In the genomic region with DNA sequence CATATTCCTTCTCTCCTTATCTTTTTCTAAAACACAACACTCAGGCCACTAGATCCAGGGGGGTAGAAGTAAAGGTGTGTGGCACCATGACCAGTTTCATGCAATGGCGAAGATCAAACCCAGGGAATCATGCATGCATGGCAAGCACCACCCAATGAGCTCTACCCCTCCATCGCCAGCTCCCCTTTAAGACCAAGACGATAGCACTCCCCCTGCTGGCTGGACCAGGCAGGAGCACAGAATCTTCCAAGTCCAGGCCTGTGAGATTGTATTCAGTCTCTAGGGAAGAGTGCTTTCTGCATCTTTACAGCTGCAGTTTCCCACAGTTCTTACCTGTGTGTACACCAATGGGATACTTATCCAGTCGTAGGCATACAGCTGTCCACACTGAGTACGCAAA, we compare ENCODE assay signal across 8 mouse cellular contexts. TPM values are rescaled to one million over a fixed set of nuclear protein-coding genes. Genes with fewer than 3 reads are reported as not detected.
DNase-seq lines count a peak whose midpoint lies in the region; ATAC-seq and TF ChIP-seq lines count a peak whose summit lies in the region.

No protein-coding gene starts in this region.

- peaks cover 0 to 5% of the 10 kb centered on the region in 2 experiments for H3K36me3 ChIP-seq in CH12.LX (replicated peaks in 1 of 2; ENCODE audit: control insufficient read depth in 1 of 2, insufficient read depth in 1 of 2, low read length in 1 of 2)
- H3K36me3 ChIP-seq in embryonic facial prominence, embryonic 11.5 days (replicated peaks; ENCODE audit: control insufficient read depth, insufficient read depth, low read depth, low read length), result no peaks in the 10 kb centered on the region
- no peaks in the 10 kb centered on the region for H3K36me3 ChIP-seq in lung, postnatal 0 days (ENCODE audit: insufficient read depth, low read length)

- no peak overlapping the region for H3K9ac ChIP-seq in CH12.LX (ENCODE audit: insufficient read depth, low read depth)
- no peak overlapping the region for H3K9ac ChIP-seq in embryonic facial prominence, embryonic 11.5 days (replicated peaks; ENCODE audit: low read length)
- no peak overlapping the region for H3K9ac ChIP-seq in lung, postnatal 0 days (replicated peaks; ENCODE audit: low read depth)

- no peaks in the 10 kb centered on the region for H3K27me3 ChIP-seq in CH12.LX (replicated peaks)
- no peaks in the 10 kb centered on the region for H3K27me3 ChIP-seq in embryonic facial prominence, embryonic 11.5 days (ENCODE audit: control insufficient read depth, insufficient read depth, low read length)
- H3K27me3 ChIP-seq in lung, postnatal 0 days (replicated peaks; ENCODE audit: insufficient read depth, low read length), result no peaks in the 10 kb centered on the region

- DNase-seq in CH12.LX (ENCODE audit: extremely low read depth), result peak; percentile 80
- DNase-seq in adrenal gland, postnatal 14 days, result peak; percentile 92
- DNase-seq in embryonic facial prominence, embryonic 11.5 days (ENCODE audit: low spot score), result peak; percentile 87
- peak; percentile 84 to 86 for DNase-seq in heart, postnatal 36 days
- peak; percentile 71 to 84 for DNase-seq in layer of hippocampus, adult 8-10 months (ENCODE audit: low spot score in 2 of 2)
- peak; percentile 87 for DNase-seq in lung, postnatal 0 days (ENCODE audit: low spot score)
- peak; percentile 87 for DNase-seq in retina, embryonic 14.5 days (ENCODE audit: low spot score)
- peak; percentile 76 to 80 for DNase-seq in thymus, postnatal 36 days

- peaks cover 10 to 45% of the 10 kb centered on the region in 2 experiments for H3K4me1 ChIP-seq in CH12.LX (ENCODE audit: control insufficient read depth in 1 of 2, insufficient read depth in 2 of 2)
- no peaks in the 10 kb centered on the region for H3K4me1 ChIP-seq in embryonic facial prominence, embryonic 11.5 days (ENCODE audit: control insufficient read depth, insufficient read depth, low read length)
- 0 out of 2 replicates have a peak, but pooled peaks cover 6% of the 10 kb centered on the region for H3K4me1 ChIP-seq in lung, postnatal 0 days (ENCODE audit: insufficient read depth, low read depth, low read length)

- TF ChIP-seq RAD21 in CH12.LX (IDR thresholded peaks at IDR 0.05; ENCODE audit: low read depth, low read length), result peak; percentile 69

- TF ChIP-seq POLR2A in CH12.LX (IDR thresholded peaks at IDR 0.05; ENCODE audit: low read depth, low read length), result no peak

- H3K4me3 ChIP-seq in CH12.LX (replicated peaks in 1 of 3; ENCODE audit: low read depth in 2 of 3, low read length in 2 of 3, poor library complexity in 1 of 3), result no peak overlapping the region
- H3K4me3 ChIP-seq in embryonic facial prominence, embryonic 11.5 days (ENCODE audit: low read depth, low read length), result no peak overlapping the region
- H3K4me3 ChIP-seq in lung, postnatal 0 days (ENCODE audit: low read depth, low read length), result no peak overlapping the region

- intact Hi-C loops in heart, postnatal 36 days (cut with DNase I), result loop anchor here (1.0 kb wide), 1 partner anchor 75 kb away; no protein-coding TSS in a partner anchor

- H3K27ac ChIP-seq in CH12.LX (ENCODE audit: insufficient read depth, low read depth), result no peak overlapping the region
- H3K27ac ChIP-seq in embryonic facial prominence, embryonic 11.5 days (replicated peaks; ENCODE audit: low read depth, low read length), result no peak overlapping the region
- no peak overlapping the region for H3K27ac ChIP-seq in lung, postnatal 0 days (ENCODE audit: low read length)

- 25% methylated on average over 5 of the region's 5 CpGs for WGBS in embryonic facial prominence, embryonic 11.5 days
- WGBS in lung, postnatal 0 days, result 23% methylated on average over 5 of the region's 5 CpGs

- peak; percentile 85 to 94 for TF ChIP-seq CTCF in CH12.LX (conservative IDR thresholded peaks at IDR 0.05 in 1 of 2, IDR thresholded peaks at IDR 0.05 in 1 of 2; ENCODE audit: low read depth in 2 of 2, low read length in 2 of 2)
- peak; percentile 97 for TF ChIP-seq CTCF in lung, postnatal 0 days (IDR thresholded peaks at IDR 0.05)

- no peaks in the 10 kb centered on the region for H3K79me2 ChIP-seq in CH12.LX (replicated peaks; ENCODE audit: control insufficient read depth, extremely low read depth, insufficient read depth, poor library complexity, severe bottlenecking)

- peak overlapping the region; percentile 50; the same call in 1 of the 2 replicates for H3K4me2 ChIP-seq in CH12.LX (ENCODE audit: insufficient read depth, low read depth, poor library complexity, severe bottlenecking)
- no peak overlapping the region for H3K4me2 ChIP-seq in embryonic facial prominence, embryonic 11.5 days (ENCODE audit: low read depth, low read length)
- H3K4me2 ChIP-seq in lung, postnatal 0 days (replicated peaks; ENCODE audit: low read depth, low read length), result no peak overlapping the region

- in situ Hi-C loops in CH12.LX (cut with MboI; ENCODE audit: low pct_ligation_motif_present, low pct_unique_long_range_greater_than_20kb, low sequenced_read_pairs), result loop anchor here (5.0 kb wide), 1 partner anchor 41 kb away; no protein-coding TSS in a partner anchor

- dilution Hi-C loops in CH12.LX (cut with MboI; ENCODE audit: extremely low pct_ligation_motif_present, extremely low pct_unique_long_range_greater_than_20kb, low sequenced_read_pairs), result no loop called here

- ATAC-seq in embryonic facial prominence, embryonic 11.5 days (replicated peaks; ENCODE audit: insufficient number of reproducible peaks, low FRiP score, low TSS enrichment, low read depth), result no peak
- ATAC-seq in lung, postnatal 0 days, result peak; percentile 20; the same call in 1 of the 2 replicates

- no peaks in the 10 kb centered on the region for H3K9me3 ChIP-seq in CH12.LX (replicated peaks; ENCODE audit: low read length)
- H3K9me3 ChIP-seq in embryonic facial prominence, embryonic 11.5 days (replicated peaks; ENCODE audit: control insufficient read depth, low read length), result no peaks in the 10 kb centered on the region
- no peaks in the 10 kb centered on the region for H3K9me3 ChIP-seq in lung, postnatal 0 days (ENCODE audit: low read length)

- no peak for TF ChIP-seq EP300 in CH12.LX (IDR thresholded peaks at IDR 0.05; ENCODE audit: low read length)
- no peak for TF ChIP-seq EP300 in lung, postnatal 0 days (IDR thresholded peaks at IDR 0.05)

TF ChIP-seq in CH12.LX, 34 proteins besides CTCF, POLR2A, EP300 and RAD21 (continues in another document):
- TF ChIP-seq MXI1 (IDR thresholded peaks at IDR 0.05; ENCODE audit: low read depth, low read length) (0 out of 2 replicates have a peak, but pooled peaks have one; percentile 24), ZNF384 (IDR thresholded peaks at IDR 0.05; ENCODE audit: low read depth, low read length) (no peak), MEF2A (IDR thresholded peaks at IDR 0.05; ENCODE audit: borderline replicate concordance, low read depth, low read length) (no peak), ELF1 (IDR thresholded peaks at IDR 0.05; ENCODE audit: low read depth, low read length) (no peak), E2F4 (IDR thresholded peaks at IDR 0.05; ENCODE audit: insufficient replicate concordance, low read depth, low read length) (no peak), MAFK (IDR thresholded peaks at IDR 0.05; ENCODE audit: insufficient replicate concordance, low read length) (no peak), ZKSCAN1 (IDR thresholded peaks at IDR 0.05; ENCODE audit: borderline replicate concordance, low read depth, low read length) (no peak), MAX (IDR thresholded peaks at IDR 0.05; ENCODE audit: low read length) (no peak), TCF12 (IDR thresholded peaks at IDR 0.05; ENCODE audit: low read depth, low read length) (no peak), TBP (conservative IDR thresholded peaks at IDR 0.05; ENCODE audit: low read depth, low read length) (no peak)

RNA-seq across cellular contexts. Expression of gene Best1, which starts 10.1 kb away (rescaled TPM):
- total RNA-seq in CH12.LX (2012; rRNA removed) (0.13 TPM in 1 of 2 replicates, not detected in the other), CH12.LX (2014; rRNA removed) (not detected in 2 replicates)
- not detected in 2 replicates for polyA plus RNA-seq in CH12.LX (2012; ENCODE audit: insufficient read length, low read depth)
- total RNA-seq in adrenal gland, postnatal 14 days (2021), result 0.19 TPM in 1 of 2 replicates, not detected in the other
- 1.7 and 1.9 TPM in 2 replicates for polyA plus RNA-seq in embryonic facial prominence, embryonic 11.5 days (2014; fragmentation: Nextera tagmentation; extraction: Ambion mirVana)
- under 1 TPM; 0.11 to 0.14 TPM for total RNA-seq in heart, postnatal 36 days (2021)
- total RNA-seq in layer of hippocampus, adult 8-10 months (2022), result 1 to 10 TPM in 2 of 4 experiments, under 1 TPM in 2; 0.76 to 2.1 (median 1.1) TPM
- 2.0 and 2.3 TPM in 2 replicates for polyA plus RNA-seq in lung, postnatal 0 days (2015; fragmentation: Nextera tagmentation; extraction: Ambion mirVana)

RNA-seq across cellular contexts. Expression of gene Rab3il1, which starts 10.2 kb away (rescaled TPM):
- total RNA-seq in CH12.LX (2012; rRNA removed), result 0.04 TPM in 1 of 2 replicates, not detected in the other
- total RNA-seq in CH12.LX (2014; rRNA removed), result not detected in 2 replicates
- polyA plus RNA-seq in CH12.LX (2012; ENCODE audit: insufficient read length, low read depth), result not detected in 2 replicates
- total RNA-seq in adrenal gland, postnatal 14 days (2021), result 9.7 and 10.1 TPM in 2 replicates
- polyA plus RNA-seq in embryonic facial prominence, embryonic 11.5 days (2014; fragmentation: Nextera tagmentation; extraction: Ambion mirVana), result 53.8 and 56.4 TPM in 2 replicates
- 1 to 10 TPM; 7.9 to 8.7 TPM for total RNA-seq in heart, postnatal 36 days (2021)
- 10 to 100 TPM in 3 of 4 experiments, 1 to 10 TPM in 1; 9.4 to 20.4 (median 14.0) TPM for total RNA-seq in layer of hippocampus, adult 8-10 months (2022)
- polyA plus RNA-seq in lung, postnatal 0 days (2015; fragmentation: Nextera tagmentation; extraction: Ambion mirVana), result 23.8 and 25.9 TPM in 2 replicates

RNA-seq across cellular contexts. Expression of gene Fth1, which starts 10.9 kb away (rescaled TPM):
- 284 and 317 TPM in 2 replicates for total RNA-seq in CH12.LX (2012; rRNA removed)
- 279 and 303 TPM in 2 replicates for total RNA-seq in CH12.LX (2014; rRNA removed)
- polyA plus RNA-seq in CH12.LX (2012; ENCODE audit: insufficient read length, low read depth), result 2,849 and 3,031 TPM in 2 replicates
- total RNA-seq in adrenal gland, postnatal 14 days (2021), result 2,322 and 2,352 TPM in 2 replicates
- 1,303 and 1,312 TPM in 2 replicates for polyA plus RNA-seq in embryonic facial prominence, embryonic 11.5 days (2014; fragmentation: Nextera tagmentation; extraction: Ambion mirVana)
- 1,000 to 10,000 TPM; 2,889 to 3,152 TPM for total RNA-seq in heart, postnatal 36 days (2021)
- 1,000 to 10,000 TPM; 3,051 to 4,196 (median 3,526) TPM for total RNA-seq in layer of hippocampus, adult 8-10 months (2022)
- polyA plus RNA-seq in lung, postnatal 0 days (2015; fragmentation: Nextera tagmentation; extraction: Ambion mirVana), result 3,752 and 3,783 TPM in 2 replicates

RNA-seq across cellular contexts. Expression of gene Fads3, which starts 50.1 kb away (rescaled TPM):
- total RNA-seq in CH12.LX (2012; rRNA removed) (0.50 and 1.1 TPM in 2 replicates), CH12.LX (2014; rRNA removed) (not detected in 2 replicates)
- 0.26 and 0.29 TPM in 2 replicates for polyA plus RNA-seq in CH12.LX (2012; ENCODE audit: insufficient read length, low read depth)
- total RNA-seq in adrenal gland, postnatal 14 days (2021), result 11.3 and 14.0 TPM in 2 replicates
- polyA plus RNA-seq in embryonic facial prominence, embryonic 11.5 days (2014; fragmentation: Nextera tagmentation; extraction: Ambion mirVana), result 3.7 TPM in 2 replicates
- total RNA-seq in heart, postnatal 36 days (2021), result 10 to 100 TPM; 37.8 to 39.8 TPM
- total RNA-seq in layer of hippocampus, adult 8-10 months (2022), result 10 to 100 TPM; 23.6 to 33.3 (median 25.8) TPM
- 79.6 and 96.1 TPM in 2 replicates for polyA plus RNA-seq in lung, postnatal 0 days (2015; fragmentation: Nextera tagmentation; extraction: Ambion mirVana)
